Mouse (Mus musculus) brown adipose tissue, adult 24 weeks (tissue): ENCODE results near the gene Art3. TPM values are rescaled to one million over a fixed set of nuclear protein-coding genes. Genes with fewer than 3 reads are reported as not detected.

Source experiments
- H3K27ac ChIP-seq: fragments of 200-500 bp; replicated peaks from 2 replicates; pipeline ENCODE4 v1.5.1; 2012; ENCODE audit warnings: low read depth, mild to moderate bottlenecking, low read length
- H3K4me1 ChIP-seq: fragments of 200-500 bp; 2 replicates; pipeline ENCODE4 v1.6.1; 2012; ENCODE audit warnings: low read length, mixed read lengths; ENCODE audit not compliant: control insufficient read depth, insufficient read depth, insufficient read length
- H3K4me3 ChIP-seq: fragments of 200-500 bp; 2 replicates; pipeline ENCODE4 v1.5.1; 2012; ENCODE audit warnings: low read depth, mild to moderate bottlenecking, low read length, moderate library complexity; ENCODE audit not compliant: insufficient read depth
- polyA plus RNA-seq: library from polyadenylated mRNA; stranded (reverse); fragments of >200 nt; gene quantifications from 2 replicates; pipeline ENCODE4 v1.2.4, GENCODE M21; 2012; ENCODE audit not compliant: missing spikeins, insufficient read depth, insufficient read length

Gene Art3
- 163 and 220 TPM in 2 replicates for polyA plus RNA-seq

DNA sequence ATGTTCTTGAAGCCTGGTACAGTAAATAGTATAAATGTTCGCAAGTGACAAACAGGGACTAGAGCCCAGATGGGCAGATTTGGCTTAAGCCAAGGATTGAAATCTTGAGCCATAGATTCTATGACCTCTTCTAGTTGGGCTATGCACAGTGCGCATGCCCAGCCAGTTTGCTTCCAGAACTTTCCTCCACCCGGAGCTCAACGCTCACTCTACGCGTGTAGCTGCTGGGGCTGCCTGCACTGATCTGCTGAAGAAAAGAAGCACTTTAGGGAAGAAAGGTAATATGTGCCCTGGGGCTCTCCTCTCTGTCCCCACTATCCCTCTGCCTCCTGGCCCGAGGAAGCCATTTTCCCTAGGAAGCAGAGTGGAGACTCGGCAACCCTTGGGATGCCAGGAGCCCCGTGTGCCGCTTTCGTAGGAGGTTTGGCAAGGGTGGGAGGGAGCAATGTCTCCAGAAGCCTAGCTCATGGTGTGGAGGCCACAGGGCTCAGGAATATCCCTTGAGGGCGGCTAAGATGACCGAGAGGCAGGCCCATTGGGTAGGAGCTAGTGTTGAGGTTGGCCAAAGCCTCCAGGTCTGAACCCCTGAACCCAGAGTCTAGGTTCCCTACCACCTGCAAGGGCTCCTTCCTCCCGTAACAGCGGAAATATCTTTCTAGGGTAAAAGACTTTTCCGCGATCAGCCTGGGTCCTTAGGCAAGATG is at the start of gene Art3:
Art3 (plus strand) TSS at position 193 of the 704 bp plus-strand sequence.
- Histone ChIP-seq H3K27ac (peak within 1 kb of the TSS; percentile 98), H3K4me1 (peaks cover 9% of the 10 kb centered on the region), H3K4me3 (peak within 1 kb of the TSS; percentile 61)

DNA sequence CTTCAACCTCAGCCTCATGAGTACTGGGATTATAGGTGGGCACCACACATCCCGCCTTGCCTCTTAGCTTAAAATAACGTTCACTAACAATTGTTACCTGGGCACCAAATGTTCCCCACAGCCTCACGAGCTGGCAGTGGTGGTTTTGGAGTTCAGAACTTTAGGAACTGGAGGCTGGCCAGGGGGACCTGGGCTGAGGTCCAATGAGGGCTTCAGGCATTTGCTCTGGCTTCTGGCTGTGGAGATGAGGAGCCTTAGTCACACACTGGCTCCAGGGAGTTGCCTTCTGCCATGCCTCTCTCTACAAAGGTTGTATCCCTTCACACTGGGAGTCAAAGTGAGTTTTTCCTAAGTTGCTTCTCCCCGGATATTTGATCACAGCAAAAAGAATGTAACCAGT is 49.1 kb upstream of the Art3 start:
- Histone ChIP-seq H3K4me3 (no peak overlapping the region), H3K4me1 (peaks cover 4% of the 10 kb centered on the region; the same call in 1 of the 2 replicates), H3K27ac (0 out of 2 replicates have a peak overlapping the region, but pooled peaks have one; percentile 12)

DNA sequence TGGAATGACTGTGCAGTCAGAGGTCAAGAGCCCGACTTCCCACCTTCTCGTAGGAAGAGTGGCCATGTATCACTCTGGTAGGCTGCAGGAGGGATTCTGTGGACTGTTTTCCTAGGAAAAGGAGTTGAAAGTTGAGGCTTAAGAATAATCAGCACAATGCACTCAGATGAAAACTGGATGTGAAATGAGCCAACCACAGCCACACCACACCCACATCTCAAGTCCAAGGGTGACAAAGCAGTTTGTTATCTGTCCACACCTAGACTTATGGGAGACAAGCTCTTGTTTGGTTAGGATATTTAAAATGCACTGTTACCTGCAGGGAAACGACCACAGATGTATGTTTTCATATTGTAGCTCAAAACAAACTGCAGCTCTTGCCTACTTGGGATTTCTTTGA is 48.5 kb upstream of the Art3 start:
- Histone ChIP-seq H3K27ac (peak overlapping the region; percentile 12; the same call in 1 of the 2 replicates), H3K4me1 (peaks cover 4% of the 10 kb centered on the region; the same call in 1 of the 2 replicates), H3K4me3 (no peak overlapping the region)

DNA sequence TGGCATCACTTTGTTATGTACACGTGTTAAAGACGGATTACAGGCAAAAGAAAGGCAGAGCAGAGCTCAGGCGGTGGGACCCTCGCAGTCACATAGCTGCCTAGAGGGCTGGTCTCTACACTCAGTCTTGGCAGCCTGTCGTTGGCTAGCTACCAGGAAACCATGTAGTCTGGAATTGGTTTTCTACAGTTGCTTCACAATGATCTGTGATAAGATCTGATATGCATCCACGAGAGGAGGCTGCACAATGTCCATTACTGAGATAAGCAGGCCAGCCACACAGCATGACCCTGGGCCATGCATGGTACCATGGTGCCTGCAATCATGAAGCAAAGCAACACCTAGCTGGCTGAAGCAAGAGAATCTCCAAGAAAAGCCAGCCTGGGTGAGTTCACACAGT is 43.8 kb upstream of the Art3 start:
- no peak overlapping the region for H3K27ac ChIP-seq
- H3K4me3 ChIP-seq, result no peak overlapping the region
- H3K4me1 ChIP-seq, result peaks cover 4% of the 10 kb centered on the region; the same call in 1 of the 2 replicates

DNA sequence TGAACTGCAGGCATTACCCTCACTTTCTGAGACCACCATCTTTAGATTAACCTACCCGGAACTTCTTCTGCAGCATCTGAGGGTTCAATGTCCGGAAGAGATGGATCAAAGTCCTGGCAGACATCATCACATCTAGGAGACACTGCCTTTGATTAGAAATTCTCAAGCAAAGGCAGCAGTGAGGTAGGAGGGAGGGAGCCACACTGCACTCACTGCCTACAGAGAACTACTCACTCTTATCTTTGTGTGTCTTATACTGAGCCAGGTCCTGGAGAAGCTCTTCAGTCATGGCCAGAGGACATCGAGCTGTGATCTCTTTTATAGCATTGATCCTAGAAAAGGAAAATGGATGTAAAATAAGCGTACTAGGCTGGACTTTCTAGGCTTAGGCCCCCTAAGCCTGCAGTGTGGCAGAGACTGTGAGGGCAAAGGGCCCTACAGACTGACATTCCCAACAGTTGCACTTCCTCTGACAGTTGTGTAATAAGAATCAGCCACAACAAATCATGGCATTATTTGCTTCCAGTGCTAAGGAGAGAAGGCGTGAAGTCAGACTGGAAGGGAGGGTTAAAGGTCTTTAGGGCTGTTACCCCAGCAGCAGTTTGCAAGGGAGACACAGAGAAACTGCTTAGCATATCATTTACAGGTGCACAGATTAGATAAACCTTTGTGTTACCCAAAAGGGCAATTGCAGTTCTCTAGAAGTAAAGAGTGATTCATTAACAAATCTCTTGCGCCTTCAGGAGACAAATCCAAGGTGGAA is 39.8 kb upstream of the Art3 start:
- Histone ChIP-seq H3K4me1 (no peaks in the 10 kb centered on the region), H3K4me3 (no peak overlapping the region), H3K27ac (no peak overlapping the region)

DNA sequence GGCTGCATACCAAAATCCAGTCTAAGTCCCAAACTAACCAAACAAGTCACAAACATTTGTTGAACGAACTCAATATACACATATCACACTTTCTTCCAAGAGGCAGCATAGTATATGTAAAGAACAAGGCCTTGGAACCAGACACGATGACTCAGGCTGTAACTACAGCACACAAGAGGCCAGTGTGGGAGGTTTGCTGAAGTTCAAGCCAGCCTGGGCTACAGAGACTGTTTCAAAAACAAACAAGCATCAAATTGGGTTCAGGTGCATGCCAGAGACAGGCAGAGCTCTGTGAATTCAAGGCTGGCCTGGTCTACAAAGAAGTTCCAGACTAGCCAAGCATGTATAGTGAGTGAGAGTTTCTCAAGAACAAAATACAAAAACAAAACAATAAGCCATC is 37.1 kb upstream of the Art3 start:
- Histone ChIP-seq H3K4me3 (no peak overlapping the region), H3K4me1 (no peaks in the 10 kb centered on the region), H3K27ac (no peak overlapping the region)

DNA sequence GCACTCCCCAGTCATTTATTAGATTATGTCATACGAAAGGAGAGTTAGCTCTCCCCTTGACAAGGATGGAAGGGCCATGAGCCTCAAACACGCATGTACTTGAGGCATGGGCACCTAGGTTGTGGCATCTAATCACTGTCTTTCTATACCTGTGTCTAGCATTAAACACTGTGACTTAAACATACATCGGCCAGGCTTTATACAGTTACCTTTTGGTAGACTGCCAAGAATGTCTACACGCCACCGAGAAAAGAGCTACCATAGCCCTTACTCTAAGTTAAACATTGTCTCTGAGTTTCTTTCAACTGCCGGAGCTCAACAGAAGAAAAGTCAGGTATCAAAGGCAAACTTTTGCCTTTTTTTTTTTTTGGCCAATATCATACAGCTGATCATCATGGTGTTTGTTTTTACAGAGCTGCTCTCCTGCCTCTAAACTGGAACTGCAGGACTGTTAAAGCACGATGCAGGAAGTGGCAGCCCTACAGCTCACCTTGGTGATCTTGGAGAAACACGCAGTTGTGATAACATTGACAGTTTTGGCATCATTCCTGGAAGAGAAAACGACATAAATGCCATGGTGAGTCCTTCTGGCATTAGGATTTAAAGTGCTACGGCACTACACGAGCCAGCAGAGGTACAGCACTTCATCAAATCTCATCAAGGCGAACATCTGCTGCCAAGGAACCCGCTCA is 29.3 kb upstream of the Art3 start:
- Histone ChIP-seq H3K4me3 (no peak overlapping the region), H3K4me1 (no peaks in the 10 kb centered on the region), H3K27ac (no peak overlapping the region)

DNA sequence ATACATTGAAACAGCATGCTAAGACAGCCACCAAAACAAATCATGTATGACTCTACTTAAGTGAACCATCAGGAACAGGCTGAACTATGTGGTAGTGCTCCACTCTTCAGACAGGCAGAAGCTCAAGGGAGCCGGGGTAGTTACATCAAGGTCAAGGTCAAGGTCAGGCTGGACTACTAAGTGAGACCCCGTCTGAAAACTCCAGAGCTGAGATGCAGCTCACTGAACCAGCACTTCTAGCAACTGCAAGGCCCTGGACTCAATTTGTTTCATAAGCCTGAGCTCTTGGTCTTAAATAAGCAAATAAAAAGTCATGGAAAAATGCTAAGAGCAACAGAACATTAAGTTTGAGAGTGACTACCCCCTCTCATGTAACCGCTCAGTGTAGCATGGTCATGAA is 27.3 kb upstream of the Art3 start:
- H3K27ac ChIP-seq, result no peak overlapping the region
- H3K4me3 ChIP-seq, result no peak overlapping the region
- no peaks in the 10 kb centered on the region; the same call in 1 of the 2 replicates for H3K4me1 ChIP-seq

DNA sequence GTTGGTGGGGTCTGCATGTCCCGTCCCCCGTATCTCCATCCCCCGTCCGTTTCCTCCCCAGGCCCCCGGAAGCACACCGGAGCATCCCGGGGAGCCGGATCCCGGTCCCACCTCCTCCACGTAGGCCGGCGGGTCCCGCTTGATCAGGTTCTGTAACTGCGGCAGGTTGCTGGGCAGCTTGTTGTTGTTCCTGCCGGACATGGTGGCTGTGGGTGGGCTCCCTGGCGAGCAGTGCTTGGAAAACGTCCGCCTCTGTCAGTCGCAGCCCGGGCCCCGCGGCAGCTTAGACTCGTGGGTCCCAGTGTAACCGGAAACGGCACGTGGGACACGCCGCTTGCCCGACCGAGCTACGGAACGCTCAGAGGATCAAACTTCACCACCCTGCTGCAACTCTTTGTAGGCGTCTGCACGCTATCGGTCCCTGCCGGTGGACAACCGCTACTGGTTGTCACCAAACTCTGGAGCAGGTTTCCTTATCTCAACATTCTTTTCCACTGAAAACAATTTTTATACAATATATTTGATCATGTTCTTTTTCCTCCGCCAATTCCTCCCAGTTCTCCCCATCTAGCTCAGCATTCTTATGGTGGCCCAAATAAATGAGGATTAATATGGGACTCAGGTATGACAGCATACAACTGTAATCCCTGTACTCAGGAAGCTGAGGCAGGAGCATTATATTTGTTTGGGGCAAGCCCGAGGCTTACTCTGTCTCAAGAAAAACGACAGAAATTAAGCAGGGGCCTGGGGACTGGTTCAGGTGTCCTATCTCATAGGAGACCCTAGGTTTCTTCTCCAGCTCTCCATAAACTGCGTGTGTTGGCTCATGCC is 21.7 kb upstream of the Art3 start, which contains the start of gene Sdad1:
Sdad1 (minus strand) TSS at position 799 of the 831 bp plus-strand sequence.
- Histone ChIP-seq H3K27ac (peak within 1 kb of the TSS; percentile 45; the same call in 1 of the 2 replicates), H3K4me1 (peaks cover 2% of the 10 kb centered on the region; the same call in 1 of the 2 replicates), H3K4me3 (peak within 1 kb of the TSS; percentile 89)

DNA sequence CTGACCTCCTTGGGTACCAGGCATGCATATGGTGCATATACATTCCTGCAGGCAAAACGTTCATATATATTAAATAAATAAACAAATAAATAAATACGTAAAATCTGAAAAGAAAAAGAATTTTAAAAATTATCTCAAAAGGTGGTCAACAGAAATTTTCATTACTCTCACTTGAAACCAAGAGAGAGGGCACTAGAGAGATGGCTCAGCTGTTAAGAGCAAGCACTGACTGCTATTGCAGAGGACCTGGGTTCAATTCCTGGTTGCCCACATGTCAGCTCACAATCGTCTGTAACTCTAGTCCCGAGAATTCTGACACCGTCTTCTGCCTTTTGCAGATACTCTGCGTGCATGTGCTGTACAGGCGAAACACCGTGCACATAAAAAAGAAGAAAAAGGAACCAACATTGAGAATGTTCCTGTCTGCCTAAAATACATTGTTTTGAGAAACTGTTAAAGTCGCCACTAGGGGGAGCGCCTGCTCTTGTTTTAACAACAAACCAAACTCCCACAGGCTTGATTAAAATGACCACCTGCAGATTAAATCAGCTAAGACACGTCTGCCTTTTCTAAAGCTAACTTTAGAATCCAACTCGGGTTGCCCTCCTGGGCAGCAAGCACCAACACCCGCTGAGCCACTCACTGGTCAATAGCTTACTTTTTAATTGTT is 19.4 kb upstream of the Art3 start:
- no peak overlapping the region for H3K4me3 ChIP-seq

DNA sequence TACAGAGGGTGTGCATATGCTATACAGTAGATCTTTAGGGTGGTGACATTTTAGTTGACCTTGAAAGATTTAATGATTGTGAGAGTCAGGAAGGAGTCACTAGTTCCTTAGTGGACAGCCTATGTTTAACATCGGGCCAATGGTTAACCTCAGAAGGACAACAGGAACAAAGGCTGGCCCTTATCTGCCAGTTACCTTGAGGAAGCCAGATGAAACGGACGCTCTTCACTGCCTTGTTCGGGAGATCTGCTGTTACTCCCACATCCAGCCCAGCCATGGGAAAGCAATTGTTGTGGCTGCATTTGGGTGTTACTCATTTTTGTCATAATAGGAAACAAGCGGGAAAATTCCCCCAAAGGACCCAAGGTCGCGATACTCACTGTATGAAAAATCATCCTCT is 17.9 kb upstream of the Art3 start:
- Histone ChIP-seq H3K4me1 (peaks cover 4% of the 10 kb centered on the region), H3K27ac (no peak overlapping the region), H3K4me3 (no peak overlapping the region)

More for the DNA sequence above, 19.4 kb upstream of the Art3 start:
- peaks cover 2% of the 10 kb centered on the region; the same call in 1 of the 2 replicates for H3K4me1 ChIP-seq
- no peak overlapping the region for H3K27ac ChIP-seq

DNA sequence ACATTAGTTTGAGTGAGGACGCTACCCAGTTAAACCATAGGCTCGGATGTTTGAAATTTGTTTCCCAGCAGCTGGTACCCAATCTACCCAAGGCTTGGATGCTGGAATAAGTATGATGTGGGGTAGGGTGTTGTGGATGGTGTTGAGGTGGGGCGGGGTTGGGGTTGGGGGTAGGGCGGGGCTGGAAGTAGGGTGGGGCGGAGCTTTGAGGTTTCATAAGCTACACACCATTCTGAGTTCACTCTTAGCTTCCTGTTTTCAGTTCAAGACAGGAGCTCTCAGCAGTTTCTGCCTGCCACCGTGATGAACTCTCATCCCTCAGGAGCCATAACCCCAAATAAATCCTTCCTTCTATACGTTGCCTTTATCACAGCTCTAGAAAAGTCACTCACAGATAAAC is 13.5 kb upstream of the Art3 start:
- Histone ChIP-seq H3K27ac (peak overlapping the region; percentile 65), H3K4me1 (peaks cover 11% of the 10 kb centered on the region; the same call in 1 of the 2 replicates), H3K4me3 (no peak overlapping the region)

DNA sequence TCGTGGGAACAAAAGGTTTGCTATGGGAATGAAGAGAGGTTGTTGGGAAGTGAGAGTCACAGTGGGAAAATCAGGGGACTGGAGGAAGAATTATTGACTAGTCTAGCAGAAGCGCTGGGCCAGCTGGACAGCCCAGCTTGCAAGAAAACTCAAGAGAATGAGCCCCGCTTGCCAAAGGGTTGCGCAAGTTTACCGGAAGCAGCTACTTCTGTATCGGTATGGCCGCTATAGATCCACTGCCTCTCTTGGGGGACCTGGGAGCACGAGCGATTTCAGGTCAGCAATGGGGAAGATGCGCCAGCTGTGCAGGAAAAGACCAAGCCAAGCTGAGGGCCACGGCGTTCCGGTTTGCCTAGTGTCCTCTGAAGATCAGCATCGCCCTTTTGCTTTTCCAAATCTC is 13.0 kb upstream of the Art3 start:
- Histone ChIP-seq H3K27ac (peak overlapping the region; percentile 65; the same call in 1 of the 2 replicates), H3K4me1 (peaks cover 13% of the 10 kb centered on the region; the same call in 1 of the 2 replicates), H3K4me3 (no peak overlapping the region)
